Mouse (Mus musculus) liver, embryonic 14.5 days (tissue): ENCODE results near the gene Fhdc1. TPM values are rescaled to one million over a fixed set of nuclear protein-coding genes. Genes with fewer than 3 reads are reported as not detected.
A peak's percentile ranks its signal among the peaks of the same experiment; 100 is the strongest.

ENCODE experiments used
- ATAC-seq: fragments of 200-750 bp; cut with Nextera tagmentation; 2 replicates; pipeline ENCODE4 v1.8.0; 2017; ENCODE audit warnings: moderate number of reproducible peaks, mild to moderate bottlenecking, moderate library complexity; ENCODE audit not compliant: insufficient read depth
- DNase-seq, 3 experiments: peaks; one replicate each; pipeline ENCODE4 v3.0.0-alpha.2; 2012 to 2013; ENCODE audit warnings: low read depth in 3 of 3, low spot score in 3 of 3
- H3K27ac ChIP-seq: fragments of 300-500 bp; sonication (generic); 2 replicates; pipeline ENCODE4 v1.5.1; 2014; ENCODE audit warnings: moderate library complexity, mild to moderate bottlenecking, control low read depth, inconsistent platforms
- H3K27me3 ChIP-seq: fragments of 300-500 bp; sonication (generic); 2 replicates; pipeline ENCODE4 v1.6.1; 2014; ENCODE audit warnings: mild to moderate bottlenecking, low read length, moderate library complexity; ENCODE audit not compliant: control insufficient read depth, insufficient read depth
- H3K36me3 ChIP-seq: fragments of 300-500 bp; sonication (generic); replicated peaks from 2 replicates; pipeline ENCODE4 v1.6.1; 2014; ENCODE audit warnings: low read depth; ENCODE audit not compliant: control insufficient read depth, insufficient read depth
- H3K4me1 ChIP-seq, 2 experiments: fragments of 200-500 bp in 1 of 2; fragments of 300-500 bp in 1 of 2; sonication (generic) in 1 of 2; replicated peaks; 2 replicates each; pipeline ENCODE4 v1.6.1; 2012 to 2014; ENCODE audit warnings: antibody characterized with exemption in 1 of 2, inconsistent platforms in 1 of 2, low read length in 1 of 2; ENCODE audit not compliant: control insufficient read depth in 2 of 2, insufficient read depth in 2 of 2
- H3K4me2 ChIP-seq: fragments of 300-500 bp; sonication (generic); 2 replicates; pipeline ENCODE4 v1.6.1; 2014; ENCODE audit warnings: low read depth, mild to moderate bottlenecking, control low read depth, moderate library complexity
- H3K4me3 ChIP-seq, 2 experiments: fragments of 200-500 bp in 1 of 2; fragments of 300-500 bp in 1 of 2; sonication (generic) in 1 of 2; 2 replicates each; pipeline ENCODE4 v1.5.1; 2012 to 2014; ENCODE audit warnings: low read depth in 2 of 2, low read length in 2 of 2, mild to moderate bottlenecking in 2 of 2, control low read depth in 1 of 2, inconsistent platforms in 1 of 2, moderate library complexity in 1 of 2; ENCODE audit not compliant: insufficient read depth in 1 of 2
- H3K9ac ChIP-seq: fragments of 300-500 bp; sonication (generic); replicated peaks from 2 replicates; pipeline ENCODE4 v1.6.1; 2014; ENCODE audit warnings: mild to moderate bottlenecking, control low read depth, moderate library complexity
- H3K9me3 ChIP-seq: fragments of 300-500 bp; sonication (generic); 2 replicates; pipeline ENCODE4 v1.6.1; 2016; ENCODE audit warnings: low read length, mixed read lengths; ENCODE audit not compliant: control insufficient read depth
- CTCF ChIP-seq: IDR thresholded peaks from 2 replicates; pipeline ENCODE4 v1.5.1; 2016; ENCODE audit warnings: antibody characterized with exemption, low read depth, control low read depth
- EP300 ChIP-seq: IDR thresholded peaks from 2 replicates; pipeline ENCODE4 v1.6.1; 2016; ENCODE audit warnings: antibody characterized with exemption, low read depth
- WGBS: fragments of 180-500 bp; shearing (Covaris S2); extraction: QIAGEN DNeasy Blood & Tissue Kit; methylation state at CpG from one replicate; pipeline ENCODE4 v1.1.7; 2014; ENCODE audit not compliant: insufficient replicate concordance; 5-methylcytosine and 5-hydroxymethylcytosine counted together
- polyA plus RNA-seq, 2 experiments: library from polyadenylated mRNA; depleted of rRNA in 1 of 2; stranded (reverse) in 1 of 2; unstranded in 1 of 2; fragments of >200 nt; fragmentation: Nextera tagmentation in 1 of 2; extraction: Ambion mirVana in 1 of 2; gene quantifications; 2 replicates each; pipeline versions ENCODE4 v1.2.1 to v1.2.3; 2012 to 2014

Fhdc1 gene
- polyA plus RNA-seq, 2 experiments: 15.1 to 29.2 TPM

DNA sequence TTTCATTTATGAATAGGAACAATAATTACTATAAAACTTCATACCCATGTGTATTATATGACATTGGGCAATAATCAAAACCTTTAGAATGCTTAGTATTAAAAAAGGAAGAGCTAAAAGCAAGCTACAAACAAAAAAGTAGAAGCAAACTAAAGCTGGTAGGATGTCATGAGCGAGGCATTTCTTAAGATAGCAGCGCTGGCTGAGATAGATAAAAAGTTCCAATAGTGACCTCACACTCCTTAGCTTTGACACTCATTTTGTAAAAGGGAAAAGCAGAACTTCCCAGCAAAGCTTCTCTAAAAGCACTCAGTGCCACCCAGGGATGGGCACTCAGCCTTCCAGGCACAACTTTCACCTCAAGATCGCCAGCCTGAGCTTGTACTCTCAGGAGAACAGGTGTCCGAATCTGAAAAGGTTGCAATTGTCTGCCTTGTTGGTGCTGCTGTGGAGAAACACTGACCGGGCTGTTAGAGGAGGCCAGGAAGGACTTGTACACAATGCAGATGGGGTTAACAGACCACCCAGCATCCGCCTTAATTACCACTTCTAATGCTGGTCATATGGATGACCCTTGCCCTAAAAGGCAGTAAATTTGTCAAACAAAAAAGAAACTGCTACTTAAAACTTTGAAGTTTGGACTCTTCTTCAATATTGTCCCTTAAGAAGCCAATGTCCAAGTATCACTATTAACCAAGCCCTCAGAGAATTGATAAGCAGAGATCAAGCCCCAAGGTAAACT, 32.7 kb upstream of the Fhdc1 start:
- no peak overlapping the region for H3K4me2 ChIP-seq
- H3K27ac ChIP-seq: no peak overlapping the region
- H3K4me3 ChIP-seq: no peak overlapping the region
- WGBS: 48% methylated on average over 6 of the region's 6 CpGs
- no peak for TF ChIP-seq CTCF
- TF ChIP-seq EP300: no peak
- H3K27me3 ChIP-seq: no peaks in the 10 kb centered on the region
- no peaks in the 10 kb centered on the region; the same call in 1 of the 2 replicates for H3K36me3 ChIP-seq
- ATAC-seq: no peak
- DNase-seq: no peak
- no peak overlapping the region for H3K9ac ChIP-seq
- no peaks in the 10 kb centered on the region for H3K9me3 ChIP-seq
- peaks cover 0 to 2% of the 10 kb centered on the region in 2 experiments; a peak in 3 of 4 replicates for H3K4me1 ChIP-seq

DNA sequence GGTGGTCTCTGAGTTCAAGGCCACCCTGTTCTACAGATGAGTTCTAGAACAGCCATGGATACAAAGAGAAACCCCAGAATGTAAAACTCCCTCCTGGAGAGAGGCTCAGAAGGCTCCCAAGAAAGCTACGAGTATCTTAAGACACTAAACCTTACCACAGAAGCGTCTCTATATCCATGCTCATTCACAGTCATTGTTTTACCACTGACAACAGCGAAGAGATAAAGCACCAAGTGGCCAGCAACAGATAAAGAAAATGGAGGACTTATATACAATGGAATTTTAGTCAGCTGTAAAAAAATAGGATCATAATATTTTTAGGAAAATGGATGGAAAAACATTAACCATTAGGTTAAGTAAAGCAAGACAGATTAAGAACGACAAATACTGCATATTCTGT, 25.0 kb upstream of the Fhdc1 start:
- 31% methylated on average over 4 of the region's 4 CpGs for WGBS

DNA sequence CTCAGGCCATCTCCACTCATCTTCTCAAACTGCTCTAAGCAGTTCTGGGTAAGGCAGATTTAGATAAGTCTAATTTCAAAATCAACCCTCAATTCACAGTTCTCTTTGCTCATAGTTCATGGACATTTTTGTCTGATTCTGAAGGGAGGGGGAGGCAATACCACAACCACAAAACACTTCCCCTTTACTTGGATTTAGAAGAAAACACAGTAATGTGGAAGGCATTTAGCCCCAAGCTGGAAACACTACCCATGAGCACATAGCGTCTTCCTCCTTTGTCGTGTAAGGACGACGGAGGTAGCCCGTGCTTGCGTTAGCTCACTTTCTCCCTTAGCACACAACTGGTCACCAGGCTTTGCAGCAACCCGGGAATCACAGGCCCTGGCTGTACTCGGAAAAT, 24.1 kb upstream of the Fhdc1 start:
- H3K9me3 ChIP-seq: no peaks in the 10 kb centered on the region
- peak in 1 of 3 experiments; percentile 3 for DNase-seq
- H3K36me3 ChIP-seq: no peaks in the 10 kb centered on the region
- no peak for TF ChIP-seq EP300
- TF ChIP-seq CTCF: no peak
- H3K27ac ChIP-seq: no peak overlapping the region
- H3K9ac ChIP-seq: no peak overlapping the region
- 45% methylated on average over 8 of the region's 8 CpGs for WGBS
- no peak overlapping the region for H3K4me3 ChIP-seq
- H3K4me2 ChIP-seq: no peak overlapping the region
- no peak for ATAC-seq
- H3K27me3 ChIP-seq: no peaks in the 10 kb centered on the region
- peaks cover 2 to 9% of the 10 kb centered on the region in 2 experiments; a peak in 3 of 4 replicates for H3K4me1 ChIP-seq

More for the DNA sequence above, 25.0 kb upstream of the Fhdc1 start:
- no peak overlapping the region for H3K9ac ChIP-seq
- peaks cover 2 to 9% of the 10 kb centered on the region in 2 experiments; a peak in 3 of 4 replicates for H3K4me1 ChIP-seq
- DNase-seq (no peak), ATAC-seq (no peak)
- H3K27ac ChIP-seq: no peak overlapping the region
- no peaks in the 10 kb centered on the region for H3K9me3 ChIP-seq
- no peaks in the 10 kb centered on the region for H3K27me3 ChIP-seq
- H3K4me2 ChIP-seq: no peak overlapping the region
- no peak for TF ChIP-seq CTCF
- TF ChIP-seq EP300: no peak
- no peak overlapping the region for H3K4me3 ChIP-seq
- H3K36me3 ChIP-seq: no peaks in the 10 kb centered on the region

DNA sequence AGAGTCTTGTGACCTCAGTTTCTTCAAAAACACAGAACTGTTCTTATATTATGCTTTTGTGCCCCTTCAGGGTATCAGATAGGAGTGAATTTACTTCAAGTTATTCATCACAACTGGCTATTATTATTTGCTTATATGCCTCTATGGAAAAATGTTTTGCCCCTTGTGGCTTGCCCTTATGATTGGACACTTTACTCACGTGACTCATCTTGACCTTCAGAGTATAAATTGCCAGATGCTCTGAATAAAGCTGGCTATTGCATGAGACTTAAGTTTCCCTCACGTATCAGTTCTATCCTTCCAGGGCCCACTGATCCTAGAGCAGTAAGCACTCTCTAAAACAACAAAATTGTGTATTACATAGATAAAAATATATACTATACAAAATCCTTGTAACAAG, 21.9 kb upstream of the Fhdc1 start:
- no peaks in the 10 kb centered on the region for H3K9me3 ChIP-seq
- DNase-seq (no peak), ATAC-seq (no peak)
- no peaks in the 10 kb centered on the region for H3K27me3 ChIP-seq
- peaks cover 2 to 11% of the 10 kb centered on the region in 2 experiments; a peak in 3 of 4 replicates for H3K4me1 ChIP-seq
- H3K27ac ChIP-seq: no peak overlapping the region
- TF ChIP-seq CTCF (no peak), EP300 (no peak)
- 74% methylated on average over 2 of the region's 2 CpGs for WGBS
- H3K4me2 ChIP-seq: no peak overlapping the region
- H3K4me3 ChIP-seq: no peak overlapping the region
- H3K9ac ChIP-seq: no peak overlapping the region
- no peaks in the 10 kb centered on the region for H3K36me3 ChIP-seq

DNA sequence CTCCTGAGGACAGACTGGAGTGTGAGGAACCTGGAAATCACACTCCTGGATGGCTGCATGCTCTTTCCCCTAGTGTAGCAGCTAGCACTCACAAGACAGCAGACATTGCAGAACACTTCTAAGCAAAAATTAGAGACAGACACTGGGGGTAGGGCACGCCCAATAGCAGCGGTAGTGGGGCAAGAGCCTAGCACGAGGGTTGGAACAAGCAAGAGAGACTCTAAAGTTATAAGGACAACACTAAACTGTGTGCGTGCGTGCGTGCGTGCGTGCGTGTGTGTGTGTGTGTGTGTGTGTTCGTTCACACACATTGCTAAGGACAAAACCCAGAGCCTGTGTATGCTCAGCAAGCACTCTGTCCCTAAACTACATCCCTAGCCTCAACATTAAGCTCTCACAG, 20.3 kb upstream of the Fhdc1 start:
- Histone ChIP-seq H3K27me3 (no peaks in the 10 kb centered on the region), H3K4me1 (peaks cover 2 to 11% of the 10 kb centered on the region in 2 experiments; a peak in 3 of 4 replicates), H3K36me3 (no peaks in the 10 kb centered on the region), H3K4me2 (no peak overlapping the region), H3K9ac (no peak overlapping the region), H3K4me3 (no peak overlapping the region), H3K9me3 (no peaks in the 10 kb centered on the region), H3K27ac (no peak overlapping the region)
- DNase-seq: no peak
- no peak for ATAC-seq
- no peak for TF ChIP-seq EP300
- no peak for TF ChIP-seq CTCF
- WGBS: 81% methylated on average over 10 of the region's 10 CpGs
